Mouse (Mus musculus): ENCODE measurements around the gene Nemf. TPM values are rescaled to one million over a fixed set of nuclear protein-coding genes. Genes with fewer than 3 reads are reported as not detected.
"Not testable (repeated sequence)": the region's sequence is repeated elsewhere in the genome, so short reads cannot be mapped to it uniquely, and the experiment has no call there.

The Nemf gene
- total RNA-seq, 1 experiment = 47.9 TPM

GRCm38 (mm10) chr12:69389273-69389938, 32.4 kb upstream of the Nemf start:
- DNase-seq (ENCODE audit: low read depth, low spot score) = no peak
- in situ Hi-C loops (cut with MboI; ENCODE audit: low sequenced_read_pairs in 2 of 2, unreplicated experiment in 2 of 2) = no loop called here
- H3K4me3 ChIP-seq (ENCODE audit: insufficient read depth in 1 of 2, low read depth in 1 of 2, low read length in 2 of 2, poor library complexity in 1 of 2, severe bottlenecking in 1 of 2) = no peak overlapping the region

GRCm38 (mm10) chr12:69388321-69388869, 31.4 kb upstream of the Nemf start:
- Histone ChIP-seq H3K36me3 (ENCODE audit: control insufficient read depth, insufficient read depth, low read length, poor library complexity, severe bottlenecking) (no peaks in the 10 kb centered on the region), H3K9me3 (ENCODE audit: control insufficient read depth, insufficient read depth, low read depth, low read length) (no peaks in the 10 kb centered on the region), H3K27ac (ENCODE audit: insufficient read depth, low read depth, low read length, poor library complexity, severe bottlenecking) (no peak overlapping the region), H3K9ac (ENCODE audit: insufficient read depth, low read depth, low read length, poor library complexity, severe bottlenecking) (no peak overlapping the region), H3K4me1 (ENCODE audit: control insufficient read depth in 2 of 2, insufficient read depth in 2 of 2, low read length in 2 of 2, poor library complexity in 1 of 2) (no peaks in the 10 kb centered on the region), H3K4me3 (ENCODE audit: insufficient read depth in 1 of 2, low read depth in 1 of 2, low read length in 2 of 2, poor library complexity in 1 of 2, severe bottlenecking in 1 of 2) (no peak overlapping the region)
- TF ChIP-seq CHD2 (IDR thresholded peaks at IDR 0.05; ENCODE audit: low read depth, low read length) = no peak
- TF ChIP-seq MAFK (IDR thresholded peaks at IDR 0.05; ENCODE audit: insufficient read depth, low read depth, low read length) = no peak
- TF ChIP-seq HCFC1 (IDR thresholded peaks at IDR 0.05; ENCODE audit: borderline replicate concordance, insufficient read depth, low read length) = no peak
- no peak for TF ChIP-seq ZC3H11A (IDR thresholded peaks at IDR 0.05; ENCODE audit: borderline replicate concordance, low read depth, low read length)
- TF ChIP-seq ZNF384 (IDR thresholded peaks at IDR 0.05; ENCODE audit: low read depth, low read length) = no peak
- in situ Hi-C loops (cut with MboI; ENCODE audit: low sequenced_read_pairs in 2 of 2, unreplicated experiment in 2 of 2) = no loop called here
- DNase-seq (ENCODE audit: low read depth, low spot score) = no peak

More at GRCm38 (mm10) chr12:69389273-69389938, 32.4 kb upstream of the Nemf start:
- H3K9ac ChIP-seq (ENCODE audit: insufficient read depth, low read depth, low read length, poor library complexity, severe bottlenecking) = no peak overlapping the region
- H3K36me3 ChIP-seq (ENCODE audit: control insufficient read depth, insufficient read depth, low read length, poor library complexity, severe bottlenecking) = no peaks in the 10 kb centered on the region
- no peak overlapping the region for H3K27ac ChIP-seq (ENCODE audit: insufficient read depth, low read depth, low read length, poor library complexity, severe bottlenecking)
- H3K9me3 ChIP-seq (ENCODE audit: control insufficient read depth, insufficient read depth, low read depth, low read length) = no peaks in the 10 kb centered on the region
- no peaks in the 10 kb centered on the region for H3K4me1 ChIP-seq (ENCODE audit: control insufficient read depth in 2 of 2, insufficient read depth in 2 of 2, low read length in 2 of 2, poor library complexity in 1 of 2)
- TF ChIP-seq ZNF384 (IDR thresholded peaks at IDR 0.05; ENCODE audit: low read depth, low read length) (no peak), HCFC1 (IDR thresholded peaks at IDR 0.05; ENCODE audit: borderline replicate concordance, insufficient read depth, low read length) (no peak), ZC3H11A (IDR thresholded peaks at IDR 0.05; ENCODE audit: borderline replicate concordance, low read depth, low read length) (no peak), CHD2 (IDR thresholded peaks at IDR 0.05; ENCODE audit: low read depth, low read length) (no peak), MAFK (IDR thresholded peaks at IDR 0.05; ENCODE audit: insufficient read depth, low read depth, low read length) (no peak)

GRCm38 (mm10) chr12:69386281-69386732, 29.3 kb upstream of the Nemf start:
- in situ Hi-C loops (cut with MboI; ENCODE audit: low sequenced_read_pairs in 2 of 2, unreplicated experiment in 2 of 2); DNase-seq (ENCODE audit: low read depth, low spot score); H3K36me3 ChIP-seq (ENCODE audit: control insufficient read depth, insufficient read depth, low read length, poor library complexity, severe bottlenecking); H3K4me1 ChIP-seq (ENCODE audit: control insufficient read depth in 2 of 2, insufficient read depth in 2 of 2, low read length in 2 of 2, poor library complexity in 1 of 2); H3K4me3 ChIP-seq (ENCODE audit: insufficient read depth in 1 of 2, low read depth in 1 of 2, low read length in 2 of 2, poor library complexity in 1 of 2, severe bottlenecking in 1 of 2); H3K27ac ChIP-seq (ENCODE audit: insufficient read depth, low read depth, low read length, poor library complexity, severe bottlenecking); H3K9ac ChIP-seq (ENCODE audit: insufficient read depth, low read depth, low read length, poor library complexity, severe bottlenecking); H3K9me3 ChIP-seq (ENCODE audit: control insufficient read depth, insufficient read depth, low read depth, low read length): not testable (repeated sequence)

GRCm38 (mm10) chr12:69385542-69386280, 28.7 kb upstream of the Nemf start:
- Histone ChIP-seq H3K4me3 (ENCODE audit: insufficient read depth in 1 of 2, low read depth in 1 of 2, low read length in 2 of 2, poor library complexity in 1 of 2, severe bottlenecking in 1 of 2) (no peak overlapping the region), H3K36me3 (ENCODE audit: control insufficient read depth, insufficient read depth, low read length, poor library complexity, severe bottlenecking) (no peaks in the 10 kb centered on the region), H3K9ac (ENCODE audit: insufficient read depth, low read depth, low read length, poor library complexity, severe bottlenecking) (no peak overlapping the region), H3K27ac (ENCODE audit: insufficient read depth, low read depth, low read length, poor library complexity, severe bottlenecking) (no peak overlapping the region), H3K9me3 (ENCODE audit: control insufficient read depth, insufficient read depth, low read depth, low read length) (no peaks in the 10 kb centered on the region), H3K4me1 (ENCODE audit: control insufficient read depth in 2 of 2, insufficient read depth in 2 of 2, low read length in 2 of 2, poor library complexity in 1 of 2) (no peaks in the 10 kb centered on the region)
- no peak for DNase-seq (ENCODE audit: low read depth, low spot score)
- in situ Hi-C loops (cut with MboI; ENCODE audit: low sequenced_read_pairs in 2 of 2, unreplicated experiment in 2 of 2) = no loop called here
- TF ChIP-seq ZC3H11A (IDR thresholded peaks at IDR 0.05; ENCODE audit: borderline replicate concordance, low read depth, low read length) = no peak
- no peak for TF ChIP-seq ZNF384 (IDR thresholded peaks at IDR 0.05; ENCODE audit: low read depth, low read length)
- no peak for TF ChIP-seq MAFK (IDR thresholded peaks at IDR 0.05; ENCODE audit: insufficient read depth, low read depth, low read length)
- no peak for TF ChIP-seq HCFC1 (IDR thresholded peaks at IDR 0.05; ENCODE audit: borderline replicate concordance, insufficient read depth, low read length)
- TF ChIP-seq CHD2 (IDR thresholded peaks at IDR 0.05; ENCODE audit: low read depth, low read length) = no peak

Measured in ES-E14 (cell line).